Mouse (Mus musculus) small intestine, adult 2 months (tissue): ENCODE data around the gene Cdk16. TPM values are rescaled to one million over a fixed set of nuclear protein-coding genes. Genes with fewer than 3 reads are reported as not detected.
"Not testable (repeated sequence)": the region's sequence is repeated elsewhere in the genome, so short reads cannot be mapped to it uniquely, and the experiment has no call there.

Experiments
- H3K27ac ChIP-seq: fragments of 200-500 bp; 2 replicates; pipeline ENCODE4 v1.5.1; 2012; ENCODE audit warnings: low read depth, low read length, control low read depth, inconsistent platforms; ENCODE audit not compliant: insufficient read depth
- H3K27me3 ChIP-seq: fragments of 200-500 bp; 2 replicates; pipeline ENCODE4 v1.6.1; 2012; ENCODE audit warnings: mild to moderate bottlenecking, moderate library complexity, low read length, inconsistent platforms; ENCODE audit not compliant: control insufficient read depth, insufficient read depth
- H3K36me3 ChIP-seq: fragments of 200-500 bp; 2 replicates; pipeline ENCODE4 v1.6.1; 2012; ENCODE audit warnings: mild to moderate bottlenecking, low read length, control low read depth, inconsistent platforms; ENCODE audit not compliant: control insufficient read depth, insufficient read depth
- H3K4me1 ChIP-seq: fragments of 200-500 bp; 2 replicates; pipeline ENCODE4 v1.6.1; 2012; ENCODE audit warnings: low read length, inconsistent platforms, mixed read lengths; ENCODE audit not compliant: control insufficient read depth, insufficient read depth, insufficient read length
- H3K4me3 ChIP-seq: fragments of 200-500 bp; 2 replicates; pipeline ENCODE4 v1.5.1; 2012; ENCODE audit warnings: low read depth, mild to moderate bottlenecking, control low read depth, inconsistent platforms, low read length, moderate library complexity
- CTCF ChIP-seq: fragments of 200-500 bp; IDR thresholded peaks from 2 replicates; pipeline ENCODE4 v1.5.1; 2012; ENCODE audit warnings: low read depth, mild to moderate bottlenecking, control low read depth, inconsistent platforms, low read length, moderate library complexity, mixed read lengths; ENCODE audit not compliant: insufficient replicate concordance, insufficient read length; ENCODE audit errors: extremely low read depth
- POLR2A ChIP-seq: fragments of 200-500 bp; IDR thresholded peaks from 2 replicates; pipeline ENCODE4 v1.6.1; 2012; ENCODE audit warnings: low read depth, mild to moderate bottlenecking, control low read depth, inconsistent platforms, low read length, moderate library complexity
- WGBS: fragments of 180-500 bp; shearing (Covaris S2); methylation state at CpG from one replicate; pipeline ENCODE4 v1.1.7; 2018; 5-methylcytosine and 5-hydroxymethylcytosine counted together
- polyA plus RNA-seq: library from polyadenylated mRNA; depleted of rRNA; stranded (reverse); fragments of >200 nt; gene quantifications from 2 replicates; pipeline ENCODE4 v1.2.3, GENCODE M21; 2012; rRNA removed

Cdk16 gene
- polyA plus RNA-seq, 1 experiment = 137 TPM

GRCm38 (mm10) chrX:20703741-20704290 lies 16.1 kb downstream of the Cdk16 start, which contains the start of gene Usp11:
Gene Usp11 (plus strand): TSS chrX:20703906.
- TF ChIP-seq CTCF = no peak
- no peak for TF ChIP-seq POLR2A
- Histone ChIP-seq H3K27ac (peak within 1 kb of the TSS; percentile 68), H3K36me3 (peaks cover 3% of the 10 kb centered on the region), H3K4me3 (peak within 1 kb of the TSS; percentile 67), H3K4me1 (no peaks in the 10 kb centered on the region), H3K27me3 (no peaks in the 10 kb centered on the region)
- whole genome bisulfite sequencing = 15% methylated on average over 32 of the region's 32 CpGs

GRCm38 (mm10) chrX:20704295-20705082 lies 16.7 kb downstream of the Cdk16 start:
- peaks cover 2% of the 10 kb centered on the region; the same call in 1 of the 2 replicates for H3K36me3 ChIP-seq
- TF ChIP-seq CTCF = no peak
- peak; percentile 41; the same call in 1 of the 2 replicates for TF ChIP-seq POLR2A
- H3K4me3 ChIP-seq = peak overlapping the region; percentile 67
- peak overlapping the region; percentile 68 for H3K27ac ChIP-seq
- H3K27me3 ChIP-seq = no peaks in the 10 kb centered on the region
- no peaks in the 10 kb centered on the region for H3K4me1 ChIP-seq
- WGBS = 15% methylated on average over 32 of the region's 32 CpGs

DNA sequence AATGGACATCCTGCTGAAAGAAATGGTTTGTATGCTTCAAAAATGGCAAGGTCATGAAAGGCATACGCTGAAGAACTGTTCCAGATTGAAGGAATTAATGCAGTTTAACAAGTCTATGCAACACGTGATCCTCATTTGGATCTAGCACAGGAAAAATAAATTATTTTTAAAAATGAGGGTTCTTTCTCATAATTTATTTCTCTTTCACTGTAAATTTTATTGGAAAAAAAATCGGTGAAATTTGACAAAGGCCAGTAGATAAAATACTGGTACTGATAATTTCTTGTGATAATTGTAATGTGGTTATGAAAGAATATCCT lies 17.3 kb downstream of the Cdk16 start:
- no peak overlapping the region for H3K4me3 ChIP-seq
- 20% methylated on average over 3 of the region's 3 CpGs for WGBS

GRCm38 (mm10) chrX:20728681-20729080 lies 40.9 kb downstream of the Cdk16 start:
- Histone ChIP-seq H3K36me3 (no peaks in the 10 kb centered on the region), H3K27me3 (no peaks in the 10 kb centered on the region), H3K27ac (no peak overlapping the region), H3K4me3 (no peak overlapping the region), H3K4me1 (no peaks in the 10 kb centered on the region)
- TF ChIP-seq POLR2A = no peak
- WGBS = 61% methylated on average over 5 of the region's 5 CpGs

More for the DNA sequence above, 17.3 kb downstream of the Cdk16 start:
- no peaks in the 10 kb centered on the region for H3K4me1 ChIP-seq
- H3K27me3 ChIP-seq = no peaks in the 10 kb centered on the region
- 0 out of 2 replicates have a peak, but pooled peaks cover 2% of the 10 kb centered on the region for H3K36me3 ChIP-seq
- TF ChIP-seq CTCF = no peak
- no peak for TF ChIP-seq POLR2A
- no peak overlapping the region for H3K27ac ChIP-seq

GRCm38 (mm10) chrX:20730048-20730447 lies 42.3 kb downstream of the Cdk16 start:
- H3K27me3 ChIP-seq, H3K4me1 ChIP-seq, H3K4me3 ChIP-seq, H3K27ac ChIP-seq, H3K36me3 ChIP-seq: not testable (repeated sequence)
- WGBS = 24% methylated on average over 10 of the region's 10 CpGs

DNA sequence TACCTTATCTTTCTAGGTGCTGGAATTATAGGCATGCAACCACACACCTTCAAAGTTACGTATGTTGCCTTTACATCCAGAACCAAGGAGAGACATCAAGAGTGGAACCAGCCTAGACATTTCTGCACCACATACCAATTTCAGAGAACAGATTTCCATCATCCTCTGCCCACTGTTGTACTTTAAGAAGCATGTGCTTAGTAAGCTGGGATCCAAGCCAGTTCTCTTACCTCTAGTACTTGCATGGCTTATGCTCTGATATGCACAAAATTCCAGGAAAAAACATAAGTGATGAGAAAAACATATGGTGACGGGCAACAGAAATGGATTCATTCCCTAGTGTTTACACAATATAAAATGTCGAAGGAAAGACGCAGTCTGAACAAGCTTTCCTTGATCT lies 48.7 kb downstream of the Cdk16 start:
- Histone ChIP-seq H3K36me3 (no peaks in the 10 kb centered on the region), H3K27ac (no peak overlapping the region), H3K4me1 (no peaks in the 10 kb centered on the region), H3K27me3 (no peaks in the 10 kb centered on the region), H3K4me3 (no peak overlapping the region)
- TF ChIP-seq POLR2A (no peak), CTCF (no peak)
- WGBS = 84% methylated on average over 4 of the region's 4 CpGs

DNA sequence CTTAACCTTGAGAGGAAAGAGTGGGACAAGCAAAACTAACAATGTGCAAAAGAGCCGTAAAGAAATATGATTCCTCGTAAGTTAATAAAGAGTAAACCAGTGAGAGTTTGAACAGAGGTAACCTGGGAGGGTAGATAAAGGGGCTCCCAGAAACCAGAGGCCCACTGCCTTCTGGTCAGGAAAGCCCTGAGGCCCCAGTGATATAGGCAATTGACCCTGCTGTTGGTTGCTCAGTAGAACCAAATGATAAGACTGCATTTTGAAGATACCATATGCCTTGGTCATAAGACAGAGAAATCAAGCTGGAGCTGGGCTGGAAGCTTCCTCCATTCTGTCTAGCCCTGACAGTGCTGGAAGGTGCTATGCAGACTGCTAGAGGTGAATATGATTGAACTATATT lies 61.1 kb downstream of the Cdk16 start:
- WGBS = 67% methylated on average over 2 of the region's 2 CpGs
- Histone ChIP-seq H3K4me3 (no peak overlapping the region), H3K27ac (no peak overlapping the region), H3K4me1 (no peaks in the 10 kb centered on the region), H3K36me3 (no peaks in the 10 kb centered on the region), H3K27me3 (no peaks in the 10 kb centered on the region)
- TF ChIP-seq POLR2A (no peak), CTCF (no peak)

Other genes with a start within 250 kb of the Cdk16 start
- gene Rgn, start 138.2 kb upstream of the Cdk16 start, polyA plus RNA-seq = 0.15 TPM in 1 of 2 replicates, not detected in the other
- gene Rbm10, start 70.5 kb upstream of the Cdk16 start, polyA plus RNA-seq = 23.3 and 47.4 TPM in 2 replicates
- 66.5 and 84.3 TPM in 2 replicates for gene Ndufb11, start 70.3 kb upstream of the Cdk16 start, polyA plus RNA-seq
- 132 and 255 TPM in 2 replicates for gene Uba1, start 29.6 kb upstream of the Cdk16 start, polyA plus RNA-seq
- 1.6 and 3.3 TPM in 2 replicates for gene Usp11, start 16.0 kb downstream of the Cdk16 start, polyA plus RNA-seq
- gene Araf, start 109.9 kb downstream of the Cdk16 start, polyA plus RNA-seq = 79.8 and 135 TPM in 2 replicates
- 1.3 and 6.9 TPM in 2 replicates for gene Timp1, start 182.2 kb downstream of the Cdk16 start, polyA plus RNA-seq
- 1.3 and 1.6 TPM in 2 replicates for gene Syn1, start 233.1 kb downstream of the Cdk16 start, polyA plus RNA-seq
- 8.8 and 10.5 TPM in 2 replicates for gene Cfp, start 243.6 kb downstream of the Cdk16 start, polyA plus RNA-seq